Mouse (Mus musculus): Measurements from ENCODE around the gene Olfr1493-ps1. TPM values are rescaled to one million over a fixed set of nuclear protein-coding genes. Genes with fewer than 3 reads are reported as not detected.

The Olfr1493-ps1 gene
- polyA plus RNA-seq (2016; fragmentation: Nextera tagmentation; extraction: Ambion mirVana) = not detected in 2 replicates

- no peak for DNase-seq (ENCODE audit: low spot score)
- Histone ChIP-seq H3K36me3 (no peaks in the 10 kb centered on the region), H3K9me3 (replicated peaks) (no peaks in the 10 kb centered on the region), H3K4me3 (no peak within 1 kb of the TSS), H3K27me3 (ENCODE audit: low read depth, poor library complexity, severe bottlenecking) (no peaks in the 10 kb centered on the region), H3K27ac (no peak within 1 kb of the TSS), H3K4me1 (no peaks in the 10 kb centered on the region)
- 58% methylated on average over 2 of the region's 2 CpGs for WGBS
Measured at GRCm38 (mm10) chr19:13722978-13723377, at the start of gene Olfr1493-ps1. Gene Olfr1493-ps1, plus strand, starts transcription at chr19:13723278.

- Histone ChIP-seq H3K27me3 (ENCODE audit: low read depth, poor library complexity, severe bottlenecking) (no peaks in the 10 kb centered on the region), H3K4me3 (no peak within 1 kb of the TSS), H3K36me3 (no peaks in the 10 kb centered on the region), H3K4me1 (no peaks in the 10 kb centered on the region), H3K27ac (no peak within 1 kb of the TSS), H3K9me3 (replicated peaks) (no peaks in the 10 kb centered on the region)
- no peak for DNase-seq (ENCODE audit: low spot score)
- 78% methylated on average over 3 of the region's 3 CpGs for WGBS
Measured at GRCm38 (mm10) chr19:13696968-13697367, 26.1 kb upstream of the Olfr1493-ps1 start, which contains the start of gene Olfr1491. Gene Olfr1491, plus strand, starts transcription at chr19:13697268.

GRCm38 (mm10) chr19:13739428-13739827 lies 16.4 kb downstream of the Olfr1493-ps1 start, which contains the start of gene Olfr1494:
Gene Olfr1494, plus strand, starts transcription at chr19:13739728.
- H3K27ac ChIP-seq = no peak within 1 kb of the TSS
- H3K4me3 ChIP-seq = no peak within 1 kb of the TSS
- H3K36me3 ChIP-seq = no peaks in the 10 kb centered on the region
- no peaks in the 10 kb centered on the region for H3K4me1 ChIP-seq
- no peak for DNase-seq (ENCODE audit: low spot score)
- no peaks in the 10 kb centered on the region for H3K9me3 ChIP-seq (replicated peaks)
- no peaks in the 10 kb centered on the region for H3K27me3 ChIP-seq (ENCODE audit: low read depth, poor library complexity, severe bottlenecking)
- WGBS = 85% methylated on average over 4 of the region's 4 CpGs

- no peak overlapping the region for H3K27ac ChIP-seq
- no peak for DNase-seq (ENCODE audit: low spot score)
- H3K27me3 ChIP-seq (ENCODE audit: low read depth, poor library complexity, severe bottlenecking) = no peaks in the 10 kb centered on the region
- no peaks in the 10 kb centered on the region for H3K36me3 ChIP-seq
- no peak overlapping the region for H3K4me3 ChIP-seq
- H3K4me1 ChIP-seq = no peaks in the 10 kb centered on the region
- no peaks in the 10 kb centered on the region for H3K9me3 ChIP-seq (replicated peaks)
- 95% methylated on average over 1 of the region's 1 CpGs for WGBS
Measured at GRCm38 (mm10) chr19:13749366-13749765, 26.3 kb downstream of the Olfr1493-ps1 start.

GRCm38 (mm10) chr19:13764306-13764705 lies 41.2 kb downstream of the Olfr1493-ps1 start, which contains the start of gene Olfr1495:
Gene Olfr1495, plus strand, starts transcription at chr19:13764606.
- no peaks in the 10 kb centered on the region for H3K4me1 ChIP-seq
- no peak within 1 kb of the TSS for H3K27ac ChIP-seq
- DNase-seq (ENCODE audit: low spot score) = no peak
- no peaks in the 10 kb centered on the region for H3K9me3 ChIP-seq (replicated peaks)
- 82% methylated on average over 3 of the region's 3 CpGs for WGBS
- no peaks in the 10 kb centered on the region for H3K36me3 ChIP-seq
- no peaks in the 10 kb centered on the region for H3K27me3 ChIP-seq (ENCODE audit: low read depth, poor library complexity, severe bottlenecking)
- H3K4me3 ChIP-seq = no peak within 1 kb of the TSS

- Histone ChIP-seq H3K27ac (no peak overlapping the region), H3K4me3 (no peak overlapping the region), H3K4me1 (no peaks in the 10 kb centered on the region), H3K27me3 (ENCODE audit: low read depth, poor library complexity, severe bottlenecking) (no peaks in the 10 kb centered on the region), H3K9me3 (replicated peaks) (no peaks in the 10 kb centered on the region), H3K36me3 (no peaks in the 10 kb centered on the region)
- DNase-seq (ENCODE audit: low spot score) = no peak
- 92% methylated on average over 9 of the region's 9 CpGs for WGBS
Measured at GRCm38 (mm10) chr19:13768565-13769276, 45.6 kb downstream of the Olfr1493-ps1 start.

GRCm38 (mm10) chr19:13777578-13777977 lies 54.5 kb downstream of the Olfr1493-ps1 start, which contains the start of gene Olfr1496:
Gene Olfr1496, plus strand, starts transcription at chr19:13777878.
- H3K4me3 ChIP-seq = no peak within 1 kb of the TSS
- H3K36me3 ChIP-seq = no peaks in the 10 kb centered on the region
- WGBS = 91% methylated on average over 1 of the region's 1 CpGs
- DNase-seq (ENCODE audit: low spot score) = no peak
- H3K4me1 ChIP-seq = no peaks in the 10 kb centered on the region
- no peak within 1 kb of the TSS for H3K27ac ChIP-seq
- H3K9me3 ChIP-seq (replicated peaks) = no peaks in the 10 kb centered on the region
- no peaks in the 10 kb centered on the region for H3K27me3 ChIP-seq (ENCODE audit: low read depth, poor library complexity, severe bottlenecking)

Other genes with a start within 250 kb of the Olfr1493-ps1 start
- gene Olfr1475, start 243.1 kb upstream of the Olfr1493-ps1 start, polyA plus RNA-seq (2016; fragmentation: Nextera tagmentation; extraction: Ambion mirVana) = not detected in 2 replicates
- not detected in 2 replicates for gene Olfr1477, start 222.7 kb upstream of the Olfr1493-ps1 start, polyA plus RNA-seq (2016; fragmentation: Nextera tagmentation; extraction: Ambion mirVana)
- not detected in 2 replicates for gene Olfr1480, start 195.4 kb upstream of the Olfr1493-ps1 start, polyA plus RNA-seq (2016; fragmentation: Nextera tagmentation; extraction: Ambion mirVana)
- gene Olfr1484, start 139.8 kb upstream of the Olfr1493-ps1 start, polyA plus RNA-seq (2016; fragmentation: Nextera tagmentation; extraction: Ambion mirVana) = not detected in 2 replicates
- gene Olfr1487, start 105.9 kb upstream of the Olfr1493-ps1 start, polyA plus RNA-seq (2016; fragmentation: Nextera tagmentation; extraction: Ambion mirVana) = not detected in 2 replicates
- not detected in 2 replicates for gene Olfr1489, start 91.7 kb upstream of the Olfr1493-ps1 start, polyA plus RNA-seq (2016; fragmentation: Nextera tagmentation; extraction: Ambion mirVana)
- not detected in 2 replicates for gene Olfr1490, start 72.2 kb upstream of the Olfr1493-ps1 start, polyA plus RNA-seq (2016; fragmentation: Nextera tagmentation; extraction: Ambion mirVana)
- not detected in 2 replicates for gene Olfr1491, start 26.0 kb upstream of the Olfr1493-ps1 start, polyA plus RNA-seq (2016; fragmentation: Nextera tagmentation; extraction: Ambion mirVana)
- not detected in 2 replicates for gene Olfr1494, start 16.4 kb downstream of the Olfr1493-ps1 start, polyA plus RNA-seq (2016; fragmentation: Nextera tagmentation; extraction: Ambion mirVana)
- not detected in 2 replicates for gene Olfr1495, start 41.3 kb downstream of the Olfr1493-ps1 start, polyA plus RNA-seq (2016; fragmentation: Nextera tagmentation; extraction: Ambion mirVana)
- not detected in 2 replicates for gene Olfr1496, start 54.6 kb downstream of the Olfr1493-ps1 start, polyA plus RNA-seq (2016; fragmentation: Nextera tagmentation; extraction: Ambion mirVana)
- not detected in 2 replicates for gene Olfr1497, start 74.9 kb downstream of the Olfr1493-ps1 start, polyA plus RNA-seq (2016; fragmentation: Nextera tagmentation; extraction: Ambion mirVana)
- not detected in 2 replicates for gene Olfr1499, start 96.2 kb downstream of the Olfr1493-ps1 start, polyA plus RNA-seq (2016; fragmentation: Nextera tagmentation; extraction: Ambion mirVana)
- not detected in 2 replicates for gene Olfr1500, start 107.2 kb downstream of the Olfr1493-ps1 start, polyA plus RNA-seq (2016; fragmentation: Nextera tagmentation; extraction: Ambion mirVana)
- gene Olfr1501, start 127.4 kb downstream of the Olfr1493-ps1 start, polyA plus RNA-seq (2016; fragmentation: Nextera tagmentation; extraction: Ambion mirVana) = not detected in 2 replicates
- not detected in 2 replicates for gene Olfr1502, start 138.5 kb downstream of the Olfr1493-ps1 start, polyA plus RNA-seq (2016; fragmentation: Nextera tagmentation; extraction: Ambion mirVana)
- not detected in 2 replicates for gene Olfr1504, start 174.7 kb downstream of the Olfr1493-ps1 start, polyA plus RNA-seq (2016; fragmentation: Nextera tagmentation; extraction: Ambion mirVana)
- not detected in 2 replicates for gene Olfr1505, start 190.3 kb downstream of the Olfr1493-ps1 start, polyA plus RNA-seq (2016; fragmentation: Nextera tagmentation; extraction: Ambion mirVana)

All from limb, embryonic 10.5 days (tissue).